Mouse (Mus musculus) CH12.LX (cell line): ENCODE data around the gene Tubb1. TPM values are rescaled to one million over a fixed set of nuclear protein-coding genes. Genes with fewer than 3 reads are reported as not detected.

Experiments
- DNase-seq: peaks from one replicate; pipeline ENCODE4 v3.0.0-alpha.2; 2013; ENCODE audit errors: extremely low read depth
- H3K27ac ChIP-seq: 2 replicates; pipeline ENCODE4 v1.5.1; 2012; ENCODE audit warnings: low read depth, mild to moderate bottlenecking, control low read depth, moderate library complexity; ENCODE audit not compliant: insufficient read depth
- H3K27me3 ChIP-seq: replicated peaks from 2 replicates; pipeline ENCODE3; 2012; ENCODE audit warnings: inconsistent platforms
- H3K36me3 ChIP-seq, 2 experiments: replicated peaks in 1 of 2; 2 replicates each; pipeline versions ENCODE3 to v1.6.1; 2012; ENCODE audit warnings: inconsistent platforms in 1 of 2, low read length in 1 of 2, mild to moderate bottlenecking in 1 of 2, mixed read lengths in 1 of 2, moderate library complexity in 1 of 2; ENCODE audit not compliant: control insufficient read depth in 1 of 2, insufficient read depth in 1 of 2
- H3K4me1 ChIP-seq, 2 experiments: 2 replicates each; pipeline ENCODE4 v1.6.1; 2012; ENCODE audit warnings: inconsistent platforms in 1 of 2, moderate library complexity in 1 of 2; ENCODE audit not compliant: insufficient read depth in 2 of 2, control insufficient read depth in 1 of 2
- H3K4me2 ChIP-seq: 2 replicates; pipeline ENCODE4 v1.6.1; 2012; ENCODE audit warnings: low read depth, mild to moderate bottlenecking, control low read depth; ENCODE audit not compliant: poor library complexity, insufficient read depth, severe bottlenecking
- H3K4me3 ChIP-seq, 3 experiments: fragments of 150-350 bp in 1 of 3; sonication (generic) in 1 of 3; replicated peaks in 1 of 3; 2 replicates each; pipeline versions ENCODE3 to v1.5.1; 2011 to 2012; ENCODE audit warnings: low read depth in 2 of 3, low read length in 2 of 3, mild to moderate bottlenecking in 2 of 3, moderate library complexity in 2 of 3, control low read depth in 1 of 3, improper control_type of control experiment in 1 of 3, inconsistent platforms in 1 of 3, mixed read lengths in 1 of 3; ENCODE audit not compliant: poor library complexity in 1 of 3
- H3K79me2 ChIP-seq: replicated peaks from 2 replicates; pipeline ENCODE4 v1.6.1; 2012; ENCODE audit warnings: mild to moderate bottlenecking, moderate library complexity; ENCODE audit not compliant: control insufficient read depth, poor library complexity, insufficient read depth, severe bottlenecking; ENCODE audit errors: extremely low read depth
- H3K9ac ChIP-seq: 2 replicates; pipeline ENCODE4 v1.6.1; 2012; ENCODE audit warnings: low read depth, mild to moderate bottlenecking, control low read depth, moderate library complexity; ENCODE audit not compliant: insufficient read depth
- H3K9me3 ChIP-seq: replicated peaks from 2 replicates; pipeline ENCODE3; 2012; ENCODE audit warnings: low read length, inconsistent platforms, mixed read lengths
- BHLHE40 ChIP-seq: IDR thresholded peaks from 2 replicates; pipeline ENCODE4 v1.6.1; 2011; ENCODE audit warnings: mild to moderate bottlenecking, low read depth, low read length, improper control_type of control experiment
- CHD2 ChIP-seq: IDR thresholded peaks from 2 replicates; pipeline ENCODE4 v1.6.1; 2011; ENCODE audit warnings: low read length, improper control_type of control experiment
- CTCF ChIP-seq, 2 experiments: IDR thresholded peaks in 1 of 2; conservative IDR thresholded peaks in 1 of 2; 2 replicates each; pipeline ENCODE4 v1.5.1; 2011 to 2012; ENCODE audit warnings: low read depth in 2 of 2, low read length in 2 of 2, improper control_type of control experiment in 1 of 2, inconsistent platforms in 1 of 2, mild to moderate bottlenecking in 1 of 2, moderate library complexity in 1 of 2
- E2F4 ChIP-seq: IDR thresholded peaks from 2 replicates; pipeline ENCODE4 v1.6.1; 2011; ENCODE audit warnings: low read depth, low read length, improper control_type of control experiment; ENCODE audit not compliant: insufficient replicate concordance
- EP300 ChIP-seq: IDR thresholded peaks from 2 replicates; pipeline ENCODE4 v1.6.1; 2011; ENCODE audit warnings: low read length, improper control_type of control experiment
- ETS1 ChIP-seq: conservative IDR thresholded peaks from 2 replicates; pipeline ENCODE4 v1.6.1; 2012; ENCODE audit warnings: low read depth, mild to moderate bottlenecking, inconsistent platforms, low read length, improper control_type of control experiment, moderate library complexity
- HCFC1 ChIP-seq: IDR thresholded peaks from 2 replicates; pipeline ENCODE4 v1.6.1; 2012; ENCODE audit warnings: low read depth, mild to moderate bottlenecking, inconsistent platforms, low read length, improper control_type of control experiment
- IRF4 ChIP-seq: IDR thresholded peaks from 2 replicates; pipeline ENCODE4 v1.6.1; 2014; ENCODE audit warnings: low read depth, mild to moderate bottlenecking, inconsistent platforms, low read length, improper control_type of control experiment
- KAT2A ChIP-seq: IDR thresholded peaks from 2 replicates; pipeline ENCODE4 v1.6.1; 2012; ENCODE audit warnings: low read length, improper control_type of control experiment, inconsistent platforms; ENCODE audit not compliant: insufficient replicate concordance
- MAFK ChIP-seq: IDR thresholded peaks from 2 replicates; pipeline ENCODE4 v1.6.1; 2011; ENCODE audit warnings: low read length, improper control_type of control experiment; ENCODE audit not compliant: insufficient replicate concordance
- MAX ChIP-seq: IDR thresholded peaks from 2 replicates; pipeline ENCODE4 v1.6.1; 2011; ENCODE audit warnings: low read length, improper control_type of control experiment
- NELFE ChIP-seq: IDR thresholded peaks from 2 replicates; pipeline ENCODE4 v1.6.1; 2011; ENCODE audit warnings: low read depth, low read length, improper control_type of control experiment
- PAX5 ChIP-seq: IDR thresholded peaks from 2 replicates; pipeline ENCODE4 v1.6.1; 2012; ENCODE audit warnings: low read length, inconsistent platforms, mixed read lengths
- POLR2A ChIP-seq: IDR thresholded peaks from 2 replicates; pipeline ENCODE4 v1.6.1; 2011; ENCODE audit warnings: low read depth, mild to moderate bottlenecking, improper control_type of control experiment, low read length
- POLR2AphosphoS2 ChIP-seq: IDR thresholded peaks from 2 replicates; pipeline ENCODE4 v1.6.1; 2011; ENCODE audit warnings: low read depth, low read length, improper control_type of control experiment
- RAD21 ChIP-seq: IDR thresholded peaks from 2 replicates; pipeline ENCODE4 v1.6.1; 2011; ENCODE audit warnings: low read depth, mild to moderate bottlenecking, low read length, improper control_type of control experiment, moderate library complexity
- RCOR1 ChIP-seq: conservative IDR thresholded peaks from 2 replicates; pipeline ENCODE4 v1.6.1; 2012; ENCODE audit warnings: low read depth, mild to moderate bottlenecking, inconsistent platforms, low read length, improper control_type of control experiment
- SIN3A ChIP-seq: IDR thresholded peaks from 2 replicates; pipeline ENCODE4 v1.6.1; 2012; ENCODE audit warnings: low read length, improper control_type of control experiment, inconsistent platforms
- SMC3 ChIP-seq: IDR thresholded peaks from 2 replicates; pipeline ENCODE4 v1.6.1; 2011; ENCODE audit warnings: low read depth, low read length, improper control_type of control experiment
- UBTF ChIP-seq: IDR thresholded peaks from 2 replicates; pipeline ENCODE4 v1.6.1; 2012; ENCODE audit warnings: low read depth, mild to moderate bottlenecking, inconsistent platforms, low read length, improper control_type of control experiment, moderate library complexity
- USF2 ChIP-seq: conservative IDR thresholded peaks from 2 replicates; pipeline ENCODE4 v1.6.1; 2011; ENCODE audit warnings: low read depth, low read length, improper control_type of control experiment
- ZC3H11A ChIP-seq: IDR thresholded peaks from 2 replicates; pipeline ENCODE4 v1.6.1; 2012; ENCODE audit warnings: low read depth, mild to moderate bottlenecking, inconsistent platforms, low read length, improper control_type of control experiment
- ZKSCAN1 ChIP-seq: IDR thresholded peaks from 2 replicates; pipeline ENCODE4 v1.6.1; 2012; ENCODE audit warnings: low read depth, inconsistent platforms, low read length, improper control_type of control experiment, borderline replicate concordance
- ZMIZ1 ChIP-seq: IDR thresholded peaks from 2 replicates; pipeline ENCODE4 v1.6.1; 2012; ENCODE audit warnings: low read depth, mild to moderate bottlenecking, inconsistent platforms, low read length, improper control_type of control experiment
- ZNF384 ChIP-seq: IDR thresholded peaks from 2 replicates; pipeline ENCODE4 v1.6.1; 2012; ENCODE audit warnings: low read depth, low read length, improper control_type of control experiment, inconsistent platforms
- dilution Hi-C: fragments of 300-500 bp; cut with MboI; formaldehyde crosslinking; loops from 2 replicates; pipeline ENCODE4 v1.14.3; 2020; ENCODE audit warnings: low sequenced_read_pairs; ENCODE audit not compliant: extremely low pct_unique_long_range_greater_than_20kb, extremely low pct_ligation_motif_present
- in situ Hi-C: fragments of 300-500 bp; cut with MboI; formaldehyde crosslinking; loops from 3 replicates; pipeline ENCODE4 v1.14.3; 2019; ENCODE audit warnings: low sequenced_read_pairs, low pct_ligation_motif_present, low pct_unique_long_range_greater_than_20kb, mixed read lengths
- polyA plus RNA-seq: library from polyadenylated mRNA; unstranded; fragments of >175 nt; gene quantifications from 2 replicates; pipeline ENCODE4 v1.2.1, GENCODE M21; 2012; ENCODE audit warnings: low read depth; ENCODE audit not compliant: insufficient read length
- total RNA-seq, 2 experiments: library from RNA; depleted of rRNA; stranded (reverse); fragments of 300-350 nt in 1 of 2; fragments of >200 nt in 1 of 2; gene quantifications; 2 replicates each; pipeline ENCODE4 v1.2.3; 2012 to 2014

Gene Tubb1
- total and polyA plus RNA-seq, 3 experiments = not detected

DNA sequence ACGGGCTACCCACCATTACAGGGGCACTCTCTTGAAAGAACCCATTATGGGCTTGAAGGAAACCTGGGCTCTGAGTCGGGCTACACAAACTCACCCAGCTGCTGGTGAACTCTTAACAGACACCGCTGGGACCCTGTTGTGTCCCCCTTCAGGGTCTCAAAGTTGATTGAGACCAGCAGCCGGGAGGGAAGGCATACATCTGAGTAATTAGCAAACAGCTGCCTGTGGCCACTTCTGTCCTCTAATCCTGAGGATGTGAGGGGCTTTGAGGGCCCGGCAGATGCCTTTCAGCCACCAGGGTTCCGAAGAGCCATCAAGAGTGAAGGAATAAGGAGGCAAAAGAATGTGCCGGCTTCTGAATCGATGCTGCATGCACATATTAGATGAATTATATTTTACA is 3.6 kb upstream of the Tubb1 start:
- Histone ChIP-seq H3K9ac (no peak overlapping the region), H3K27ac (no peak overlapping the region), H3K79me2 (no peaks in the 10 kb centered on the region), H3K9me3 (no peaks in the 10 kb centered on the region), H3K36me3 (no peaks in the 10 kb centered on the region), H3K4me1 (peaks cover 16 to 25% of the 10 kb centered on the region in 2 experiments), H3K4me3 (no peak overlapping the region), H3K4me2 (no peak overlapping the region), H3K27me3 (peaks cover 1% of the 10 kb centered on the region)
- dilution Hi-C loops = no loop called here
- DNase-seq = no peak
- no peak for TF ChIP-seq E2F4
- no peak for TF ChIP-seq POLR2AphosphoS2
- TF ChIP-seq ZMIZ1 = no peak
- TF ChIP-seq BHLHE40 = no peak
- TF ChIP-seq POLR2A = no peak
- no peak for TF ChIP-seq MAFK
- TF ChIP-seq CTCF (conservative IDR thresholded peaks at IDR 0.05 in 1 of 2, IDR thresholded peaks at IDR 0.05 in 1 of 2; ENCODE audit: low read depth in 2 of 2, low read length in 2 of 2) = no peak
- TF ChIP-seq MAX = no peak
- TF ChIP-seq USF2 = no peak
- no peak for TF ChIP-seq SMC3
- no peak for TF ChIP-seq ZC3H11A
- no peak for TF ChIP-seq KAT2A
- no peak for TF ChIP-seq ZNF384
- TF ChIP-seq UBTF = no peak
- no peak for TF ChIP-seq IRF4
- no peak for TF ChIP-seq RAD21
- no peak for TF ChIP-seq SIN3A
- in situ Hi-C loops = no loop called here

DNA sequence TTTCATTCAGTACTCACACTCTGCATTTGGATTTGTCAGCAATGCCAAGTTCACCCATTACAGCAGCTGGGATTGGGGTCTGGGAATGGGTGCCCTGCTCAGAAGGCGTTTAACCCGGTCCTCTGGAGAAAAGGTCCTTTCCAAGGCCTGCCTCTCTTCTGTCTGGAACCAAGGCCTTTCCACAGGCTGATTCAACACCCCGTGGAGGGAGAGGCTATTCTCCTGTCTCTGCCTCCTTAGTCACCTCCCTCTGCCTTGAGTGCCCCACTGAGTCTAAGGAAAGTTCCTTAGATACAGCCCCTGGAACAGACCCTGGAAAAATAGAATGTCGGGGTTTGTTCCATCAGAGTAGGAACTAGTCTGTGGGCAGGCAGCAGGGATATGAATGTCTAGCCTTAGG is 2.1 kb upstream of the Tubb1 start:
- no peak overlapping the region for H3K4me3 ChIP-seq

More for the DNA sequence above, 2.1 kb upstream of the Tubb1 start:
- H3K79me2 ChIP-seq = no peaks in the 10 kb centered on the region
- no peaks in the 10 kb centered on the region for H3K9me3 ChIP-seq
- dilution Hi-C loops (no loop called here), in situ Hi-C loops (no loop called here)
- no peak overlapping the region for H3K27ac ChIP-seq
- DNase-seq = no peak
- H3K36me3 ChIP-seq = no peaks in the 10 kb centered on the region
- TF ChIP-seq BHLHE40 (no peak), MAFK (no peak), SMC3 (no peak), IRF4 (no peak), NELFE (no peak), RCOR1 (no peak), EP300 (no peak), HCFC1 (no peak), CTCF (conservative IDR thresholded peaks at IDR 0.05 in 1 of 2, IDR thresholded peaks at IDR 0.05 in 1 of 2; ENCODE audit: low read depth in 2 of 2, low read length in 2 of 2) (no peak), SIN3A (no peak), PAX5 (no peak), POLR2AphosphoS2 (no peak), KAT2A (no peak), CHD2 (no peak), UBTF (no peak), USF2 (no peak), ETS1 (no peak), RAD21 (no peak), ZKSCAN1 (no peak)
- H3K27me3 ChIP-seq = peaks cover 1% of the 10 kb centered on the region
- H3K4me2 ChIP-seq = no peak overlapping the region
- H3K4me1 ChIP-seq = peaks cover 9 to 19% of the 10 kb centered on the region in 2 experiments
- no peak overlapping the region for H3K9ac ChIP-seq
